Mouse (Mus musculus) thymus, postnatal 36 days (tissue): ENCODE results near the gene Mtrf1l.
A peak's percentile ranks its signal among the peaks of the same experiment; 100 is the strongest.

Experiments used
- DNase-seq, 2 experiments: peaks; one replicate each; pipeline ENCODE4 v3.0.0; 2022; ENCODE audit warnings: mixed read lengths in 2 of 2

Mtrf1l gene

GRCm38 (mm10) chr10:5823740-5824491 is at the start of gene Mtrf1l:
Gene Mtrf1l (minus strand): TSS chr10:5823910.
- peak; percentile 98 to 99 for DNase-seq

- no peak for DNase-seq
These were observed 47.4 kb upstream of the Mtrf1l start for GRCm38 (mm10) chr10:5871081-5871480.

- DNase-seq, result no peak
These were observed 44.4 kb upstream of the Mtrf1l start for GRCm38 (mm10) chr10:5867981-5868552.

GRCm38 (mm10) chr10:5865996-5866395 is 42.3 kb upstream of the Mtrf1l start:
- no peak for DNase-seq

GRCm38 (mm10) chr10:5862669-5863068 is 39.0 kb upstream of the Mtrf1l start:
- no peak for DNase-seq

- no peak for DNase-seq
These were observed 37.1 kb upstream of the Mtrf1l start for GRCm38 (mm10) chr10:5860849-5861248.

GRCm38 (mm10) chr10:5859729-5860128 is 36.0 kb upstream of the Mtrf1l start:
- peak; percentile 7 to 19 for DNase-seq

GRCm38 (mm10) chr10:5857996-5858549 is 34.4 kb upstream of the Mtrf1l start:
- no peak for DNase-seq

GRCm38 (mm10) chr10:5853290-5853868 is 29.7 kb upstream of the Mtrf1l start:
- no peak for DNase-seq

- DNase-seq, result no peak
These were observed 23.2 kb upstream of the Mtrf1l start for GRCm38 (mm10) chr10:5846939-5847338.

GRCm38 (mm10) chr10:5841369-5841768 is 17.7 kb upstream of the Mtrf1l start:
- peak; percentile 40 to 57 for DNase-seq

- no peak for DNase-seq
These were observed 2.8 kb upstream of the Mtrf1l start for GRCm38 (mm10) chr10:5826336-5827025.

GRCm38 (mm10) chr10:5824779-5825178 is 1.1 kb upstream of the Mtrf1l start:
- peak in 1 of 2 experiments; percentile 21 for DNase-seq

GRCm38 (mm10) chr10:5823291-5823739 is 395 bp downstream of the Mtrf1l start:
- no peak for DNase-seq

- no peak for DNase-seq
These were observed 4.9 kb downstream of the Mtrf1l start for GRCm38 (mm10) chr10:5818772-5819171.

GRCm38 (mm10) chr10:5815968-5816367 is 7.7 kb downstream of the Mtrf1l start:
- DNase-seq, result no peak

GRCm38 (mm10) chr10:5813724-5814123 is 10.0 kb downstream of the Mtrf1l start:
- DNase-seq, result no peak

GRCm38 (mm10) chr10:5807683-5808082 is 16.0 kb downstream of the Mtrf1l start:
- no peak for DNase-seq

- DNase-seq, result no peak
These were observed 16.7 kb downstream of the Mtrf1l start for GRCm38 (mm10) chr10:5806996-5807395.

- DNase-seq, result peak in 1 of 2 experiments; percentile 15
These were observed 17.3 kb downstream of the Mtrf1l start for GRCm38 (mm10) chr10:5806416-5806815.

GRCm38 (mm10) chr10:5805731-5806307 is 17.9 kb downstream of the Mtrf1l start:
- DNase-seq, result peak; percentile 96 to 98

GRCm38 (mm10) chr10:5805243-5805730 is 18.4 kb downstream of the Mtrf1l start, which contains the start of gene Fbxo5:
Gene Fbxo5 (minus strand): TSS chr10:5805600.
- peak; percentile 97 to 99 for DNase-seq
